Mouse (Mus musculus): ENCODE data around the gene Ubash3a.

Ubash3a gene

GRCm38 (mm10) chr17:31279541-31279940, 71.9 kb downstream of the Ubash3a start:
- DNase-seq (ENCODE audit: low read depth, low spot score), result no peak

GRCm38 (mm10) chr17:31280269-31280668, 72.6 kb downstream of the Ubash3a start:
- no peak for DNase-seq (ENCODE audit: low read depth, low spot score)

- no peak for DNase-seq (ENCODE audit: low read depth, low spot score)
These were observed 74.4 kb downstream of the Ubash3a start for GRCm38 (mm10) chr17:31281830-31282686.

DNA sequence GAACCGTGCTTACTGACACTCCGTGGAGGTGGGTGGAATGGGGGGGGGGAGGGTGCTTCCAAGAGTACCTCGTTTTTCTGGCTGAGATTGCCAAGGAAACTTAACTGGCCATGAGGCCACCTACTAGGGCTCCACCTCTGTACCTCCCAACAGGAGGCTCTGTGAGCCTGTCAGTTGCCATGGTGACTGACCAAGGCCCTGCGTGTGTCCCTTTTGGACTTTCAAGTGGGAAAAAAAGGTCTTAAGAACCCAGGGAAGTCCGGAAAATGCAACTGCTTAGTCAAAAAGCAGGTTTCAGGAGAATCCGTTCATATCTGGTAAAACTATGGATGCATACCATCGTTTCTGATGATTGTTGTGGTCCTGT, 75.0 kb downstream of the Ubash3a start:
- no peak for DNase-seq (ENCODE audit: low read depth, low spot score)

- DNase-seq (ENCODE audit: low read depth, low spot score), result no peak
These were observed 78.2 kb downstream of the Ubash3a start for GRCm38 (mm10) chr17:31285867-31286266.

DNA sequence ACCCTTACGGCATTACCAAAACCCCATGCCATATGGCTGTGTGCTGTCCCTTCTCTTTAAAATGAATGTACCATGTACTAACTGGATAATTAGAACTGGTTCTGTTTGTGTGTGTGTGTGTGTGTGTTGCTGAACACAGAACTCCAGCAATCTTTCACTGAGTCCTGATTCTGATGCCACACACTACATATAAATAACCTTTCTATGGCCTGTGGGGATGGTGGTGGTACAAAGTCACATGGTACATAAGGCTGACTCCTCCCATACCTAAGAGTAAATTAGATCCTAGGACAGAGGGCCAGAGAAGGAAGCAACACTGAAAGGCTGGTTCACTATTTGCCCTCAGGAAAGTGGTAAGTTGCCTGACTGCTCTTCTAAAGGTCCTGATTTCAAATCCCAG, 78.8 kb downstream of the Ubash3a start, which contains the start of gene Slc37a1:
TSS of gene Slc37a1 (plus strand) at position 301 of the 400 bp plus-strand sequence.
- no peak for DNase-seq (ENCODE audit: low read depth, low spot score)

GRCm38 (mm10) chr17:31287216-31287615, 79.5 kb downstream of the Ubash3a start:
- DNase-seq (ENCODE audit: low read depth, low spot score), result no peak

GRCm38 (mm10) chr17:31288999-31289726, 81.5 kb downstream of the Ubash3a start:
- DNase-seq (ENCODE audit: low read depth, low spot score), result no peak

GRCm38 (mm10) chr17:31290311-31290710, 82.6 kb downstream of the Ubash3a start:
- no peak for DNase-seq (ENCODE audit: low read depth, low spot score)

- DNase-seq (ENCODE audit: low read depth, low spot score), result no peak
These were observed 83.2 kb downstream of the Ubash3a start for GRCm38 (mm10) chr17:31290859-31291258.

DNA sequence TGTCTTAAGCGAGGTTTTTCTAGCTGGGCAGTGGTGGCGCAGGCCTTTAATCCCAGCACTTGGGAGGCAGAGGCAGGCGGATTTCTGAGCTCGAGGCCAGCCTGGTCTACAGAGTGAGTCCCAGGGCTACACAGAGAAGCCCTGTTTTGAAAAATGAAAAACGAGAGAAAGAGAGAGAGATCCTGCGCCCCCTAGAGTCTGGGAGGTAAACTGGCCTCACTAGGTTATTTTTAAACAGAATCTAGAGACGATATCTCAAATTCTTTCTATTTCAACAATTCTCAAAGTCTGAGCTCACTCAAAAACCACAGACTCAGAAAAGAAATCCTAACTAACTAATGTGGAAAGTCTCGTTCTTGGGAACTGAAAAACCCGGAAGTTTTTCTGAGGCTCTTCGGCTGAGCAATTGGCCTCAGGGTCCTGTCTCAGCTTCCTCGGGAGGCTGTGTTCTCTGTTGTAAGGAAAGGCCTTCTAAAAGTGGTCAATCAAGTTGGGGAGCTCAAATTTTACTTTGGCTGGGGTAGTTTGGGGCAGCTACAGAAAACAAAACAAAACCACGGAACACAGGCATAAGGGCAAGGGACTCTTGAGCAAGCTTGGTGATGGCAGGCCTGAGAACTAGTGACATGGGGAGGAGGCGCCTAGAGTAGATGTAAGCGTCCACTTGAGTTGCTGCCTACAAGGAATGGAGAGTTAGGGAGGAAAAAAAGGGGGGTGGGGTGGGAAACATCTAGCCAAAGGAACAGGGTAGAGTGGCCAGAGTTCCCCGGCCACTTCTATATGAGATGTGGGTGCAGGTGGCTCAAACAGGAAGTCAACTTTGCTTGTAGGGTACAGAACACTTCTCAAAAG, 86.9 kb downstream of the Ubash3a start:
- peak; percentile 79 for DNase-seq (ENCODE audit: low read depth, low spot score)

DNA sequence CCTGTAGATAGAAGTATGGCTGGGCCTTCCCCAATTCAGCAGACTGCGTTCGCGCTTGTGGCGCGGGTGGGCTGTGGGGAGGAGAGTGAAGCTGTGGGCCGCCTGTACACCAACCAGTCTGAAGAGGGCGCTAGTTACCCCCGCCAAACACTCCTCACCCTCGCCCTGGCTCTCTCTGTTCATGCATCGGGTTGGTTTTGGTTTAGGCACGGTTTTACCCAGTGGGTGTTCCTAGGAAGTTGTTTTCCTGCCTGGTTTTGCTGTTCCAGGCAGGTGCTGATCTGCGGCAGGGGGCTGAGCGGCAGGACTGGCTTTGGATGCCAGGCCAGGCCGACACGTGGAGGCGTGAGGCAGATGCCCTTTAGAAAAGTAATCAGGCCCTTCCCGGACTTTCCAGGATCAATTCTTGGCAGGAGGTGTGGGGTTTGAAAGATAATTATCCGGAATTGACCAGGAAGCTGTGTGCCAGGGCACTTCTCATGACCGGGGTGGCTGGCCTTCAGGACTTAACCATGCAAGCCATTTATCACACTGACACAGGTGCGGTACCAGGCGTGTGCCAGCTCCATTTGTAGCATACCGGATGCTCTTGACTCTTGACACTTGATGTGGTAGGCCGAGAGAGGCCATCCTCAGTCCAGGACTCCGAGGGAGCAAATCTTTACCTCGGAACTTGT, 87.7 kb downstream of the Ubash3a start:
- peak; percentile 90 for DNase-seq (ENCODE audit: low read depth, low spot score)

DNA sequence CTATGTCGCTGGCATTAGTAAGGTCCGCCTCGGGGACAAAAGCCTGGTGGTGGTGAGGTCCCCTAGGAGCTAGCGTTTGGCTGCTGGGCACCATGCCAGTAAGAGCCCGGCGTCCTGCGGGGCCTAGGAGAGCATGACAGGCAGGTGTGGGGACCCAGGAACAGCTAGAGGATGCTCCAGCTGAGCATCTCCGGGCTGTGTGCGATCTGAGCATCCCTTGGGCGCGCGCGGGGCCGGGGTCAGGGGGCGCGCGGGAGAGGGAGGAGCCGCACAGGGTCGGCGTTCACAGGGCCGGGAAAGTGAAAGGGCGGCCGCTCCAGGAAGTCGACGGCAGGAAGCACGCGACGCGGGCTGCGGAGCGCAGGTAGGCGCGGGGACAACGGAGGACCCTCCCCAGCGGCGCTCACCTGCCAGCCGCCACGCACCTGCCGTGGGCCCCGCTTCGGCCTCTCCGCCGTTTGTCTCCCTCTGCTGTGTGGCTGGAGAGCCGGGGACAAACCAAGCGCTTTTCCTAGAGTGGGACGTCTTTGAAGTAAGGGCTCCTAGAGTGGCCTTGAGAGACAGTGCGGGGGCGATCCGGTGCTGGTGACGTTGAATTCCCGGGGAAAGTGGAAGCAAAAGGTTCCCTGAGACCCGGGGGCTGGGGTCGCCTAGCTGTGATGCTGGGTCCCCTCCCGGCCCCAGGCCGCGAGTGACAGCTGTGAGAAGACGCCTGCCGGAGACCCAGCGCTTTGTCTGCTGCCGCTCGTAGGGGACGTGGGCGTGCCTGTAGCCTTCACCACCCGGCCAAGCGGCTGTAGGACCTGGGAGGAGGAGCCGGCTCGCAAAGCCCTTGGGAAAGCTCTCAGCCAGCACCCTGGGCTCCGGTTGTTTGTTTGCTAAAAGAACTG, 88.5 kb downstream of the Ubash3a start:
- peak; percentile 83 for DNase-seq (ENCODE audit: low read depth, low spot score)
